Mouse (Mus musculus): Measurements from ENCODE around the gene Arntl2. TPM values are rescaled to one million over a fixed set of nuclear protein-coding genes. Genes with fewer than 3 reads are reported as not detected.
A peak's percentile ranks its signal among the peaks of the same experiment; 100 is the strongest.

Arntl2 gene
- polyA plus RNA-seq (2015; fragmentation: Nextera tagmentation; extraction: Ambion mirVana), result 2.3 and 4.2 TPM in 2 replicates

- Histone ChIP-seq H3K4me3 (replicated peaks) (peak within 1 kb of the TSS; percentile 62), H3K4me2 (peak within 1 kb of the TSS; percentile 93), H3K36me3 (no peaks in the 10 kb centered on the region), H3K9me3 (replicated peaks) (no peaks in the 10 kb centered on the region), H3K27me3 (peaks cover 7% of the 10 kb centered on the region; the same call in 1 of the 2 replicates), H3K9ac (peak within 1 kb of the TSS; percentile 73), H3K27ac (no peak within 1 kb of the TSS), H3K4me1 (peaks cover 17% of the 10 kb centered on the region)
- peak; percentile 98 for ATAC-seq (replicated peaks; ENCODE audit: low FRiP score)
- WGBS, result 2% methylated on average over 36 of the region's 36 CpGs
Observed at GRCm38 (mm10) chr6:146795924-146796545, at the start of gene Arntl2. Gene Arntl2 (plus strand): TSS chr6:146796055.

GRCm38 (mm10) chr6:146746577-146746976 lies 49.3 kb upstream of the Arntl2 start:
- Histone ChIP-seq H3K4me3 (replicated peaks) (no peak overlapping the region), H3K9me3 (replicated peaks) (no peaks in the 10 kb centered on the region), H3K36me3 (no peaks in the 10 kb centered on the region), H3K4me1 (no peaks in the 10 kb centered on the region), H3K4me2 (no peak overlapping the region), H3K27me3 (no peaks in the 10 kb centered on the region), H3K9ac (no peak overlapping the region), H3K27ac (no peak overlapping the region)
- ATAC-seq (replicated peaks; ENCODE audit: low FRiP score), result no peak
- 75% methylated on average over 5 of the region's 5 CpGs for WGBS

- H3K27ac ChIP-seq, result no peak overlapping the region
Observed at GRCm38 (mm10) chr6:146747057-146747456, 48.8 kb upstream of the Arntl2 start.

GRCm38 (mm10) chr6:146748271-146748670 lies 47.6 kb upstream of the Arntl2 start:
- Histone ChIP-seq H3K27me3 (no peaks in the 10 kb centered on the region), H3K9me3 (replicated peaks) (no peaks in the 10 kb centered on the region), H3K4me3 (replicated peaks) (no peak overlapping the region), H3K4me2 (no peak overlapping the region), H3K9ac (no peak overlapping the region), H3K27ac (no peak overlapping the region), H3K4me1 (0 out of 2 replicates have a peak, but pooled peaks cover 3% of the 10 kb centered on the region), H3K36me3 (no peaks in the 10 kb centered on the region)
- no peak for ATAC-seq (replicated peaks; ENCODE audit: low FRiP score)
- WGBS, result 84% methylated on average over 1 of the region's 1 CpGs

More at GRCm38 (mm10) chr6:146747057-146747456, 48.8 kb upstream of the Arntl2 start:
- H3K9me3 ChIP-seq (replicated peaks), result no peaks in the 10 kb centered on the region
- no peak overlapping the region for H3K9ac ChIP-seq
- no peaks in the 10 kb centered on the region for H3K27me3 ChIP-seq
- no peak overlapping the region for H3K4me2 ChIP-seq
- no peaks in the 10 kb centered on the region for H3K36me3 ChIP-seq
- no peak overlapping the region for H3K4me3 ChIP-seq (replicated peaks)
- H3K4me1 ChIP-seq, result 0 out of 2 replicates have a peak, but pooled peaks cover 3% of the 10 kb centered on the region
- no peak for ATAC-seq (replicated peaks; ENCODE audit: low FRiP score)

- no peak for ATAC-seq (replicated peaks; ENCODE audit: low FRiP score)
- peaks cover 6% of the 10 kb centered on the region; the same call in 1 of the 2 replicates for H3K4me1 ChIP-seq
- no peaks in the 10 kb centered on the region for H3K27me3 ChIP-seq
- no peak overlapping the region for H3K27ac ChIP-seq
- H3K4me2 ChIP-seq, result no peak overlapping the region
- H3K4me3 ChIP-seq (replicated peaks), result no peak overlapping the region
- 66% methylated on average over 1 of the region's 1 CpGs for WGBS
- H3K9ac ChIP-seq, result no peak overlapping the region
- no peaks in the 10 kb centered on the region for H3K9me3 ChIP-seq (replicated peaks)
- no peaks in the 10 kb centered on the region for H3K36me3 ChIP-seq
Observed at GRCm38 (mm10) chr6:146751671-146752070, 44.2 kb upstream of the Arntl2 start.

GRCm38 (mm10) chr6:146752178-146752577 lies 43.7 kb upstream of the Arntl2 start:
- WGBS, result 89% methylated on average over 2 of the region's 2 CpGs
- Histone ChIP-seq H3K27ac (no peak overlapping the region), H3K36me3 (no peaks in the 10 kb centered on the region), H3K4me2 (no peak overlapping the region), H3K9ac (no peak overlapping the region), H3K4me3 (replicated peaks) (no peak overlapping the region), H3K9me3 (replicated peaks) (no peaks in the 10 kb centered on the region), H3K4me1 (peaks cover 6% of the 10 kb centered on the region; the same call in 1 of the 2 replicates), H3K27me3 (no peaks in the 10 kb centered on the region)
- ATAC-seq (replicated peaks; ENCODE audit: low FRiP score), result no peak

GRCm38 (mm10) chr6:146752612-146753011 lies 43.2 kb upstream of the Arntl2 start:
- H3K4me1 ChIP-seq, result peaks cover 6% of the 10 kb centered on the region; the same call in 1 of the 2 replicates
- H3K27me3 ChIP-seq, result no peaks in the 10 kb centered on the region
- H3K9me3 ChIP-seq (replicated peaks), result no peaks in the 10 kb centered on the region
- H3K36me3 ChIP-seq, result no peaks in the 10 kb centered on the region
- no peak overlapping the region for H3K27ac ChIP-seq
- WGBS, result 79% methylated on average over 1 of the region's 1 CpGs
- no peak overlapping the region for H3K4me3 ChIP-seq (replicated peaks)
- no peak overlapping the region for H3K9ac ChIP-seq
- no peak for ATAC-seq (replicated peaks; ENCODE audit: low FRiP score)
- no peak overlapping the region for H3K4me2 ChIP-seq

GRCm38 (mm10) chr6:146753560-146754160 lies 42.2 kb upstream of the Arntl2 start:
- Histone ChIP-seq H3K4me2 (no peak overlapping the region), H3K27me3 (no peaks in the 10 kb centered on the region), H3K4me3 (replicated peaks) (no peak overlapping the region), H3K4me1 (peaks cover 6% of the 10 kb centered on the region; the same call in 1 of the 2 replicates), H3K36me3 (no peaks in the 10 kb centered on the region), H3K27ac (no peak overlapping the region), H3K9me3 (replicated peaks) (no peaks in the 10 kb centered on the region), H3K9ac (no peak overlapping the region)
- no peak for ATAC-seq (replicated peaks; ENCODE audit: low FRiP score)
- 44% methylated on average over 2 of the region's 2 CpGs for WGBS

GRCm38 (mm10) chr6:146755136-146755535 lies 40.7 kb upstream of the Arntl2 start:
- Histone ChIP-seq H3K9me3 (replicated peaks) (no peaks in the 10 kb centered on the region), H3K27ac (no peak overlapping the region), H3K27me3 (no peaks in the 10 kb centered on the region), H3K36me3 (peaks cover 1% of the 10 kb centered on the region; the same call in 1 of the 2 replicates), H3K4me1 (peaks cover 6% of the 10 kb centered on the region; the same call in 1 of the 2 replicates), H3K4me3 (replicated peaks) (no peak overlapping the region), H3K4me2 (no peak overlapping the region), H3K9ac (no peak overlapping the region)
- WGBS, result 96% methylated on average over 2 of the region's 2 CpGs
- no peak for ATAC-seq (replicated peaks; ENCODE audit: low FRiP score)

GRCm38 (mm10) chr6:146755679-146756078 lies 40.2 kb upstream of the Arntl2 start:
- H3K4me3 ChIP-seq (replicated peaks), result no peak overlapping the region
- peaks cover 6% of the 10 kb centered on the region; the same call in 1 of the 2 replicates for H3K4me1 ChIP-seq
- H3K27me3 ChIP-seq, result no peaks in the 10 kb centered on the region
- WGBS, result 93% methylated on average over 4 of the region's 4 CpGs
- peaks cover 4% of the 10 kb centered on the region; the same call in 1 of the 2 replicates for H3K36me3 ChIP-seq
- no peak overlapping the region for H3K4me2 ChIP-seq
- no peak overlapping the region for H3K9ac ChIP-seq
- H3K9me3 ChIP-seq (replicated peaks), result no peaks in the 10 kb centered on the region
- no peak for ATAC-seq (replicated peaks; ENCODE audit: low FRiP score)
- H3K27ac ChIP-seq, result no peak overlapping the region

- ATAC-seq (replicated peaks; ENCODE audit: low FRiP score), result no peak
- H3K27ac ChIP-seq, result no peak overlapping the region
- WGBS, result 92% methylated on average over 2 of the region's 2 CpGs
- no peaks in the 10 kb centered on the region for H3K9me3 ChIP-seq (replicated peaks)
- H3K27me3 ChIP-seq, result no peaks in the 10 kb centered on the region
- peaks cover 4% of the 10 kb centered on the region; the same call in 1 of the 2 replicates for H3K36me3 ChIP-seq
- H3K4me2 ChIP-seq, result no peak overlapping the region
- H3K9ac ChIP-seq, result no peak overlapping the region
- H3K4me3 ChIP-seq (replicated peaks), result no peak overlapping the region
- no peaks in the 10 kb centered on the region for H3K4me1 ChIP-seq
Observed at GRCm38 (mm10) chr6:146759027-146759426, 36.8 kb upstream of the Arntl2 start.

GRCm38 (mm10) chr6:146760022-146760421 lies 35.8 kb upstream of the Arntl2 start:
- no peak overlapping the region for H3K4me2 ChIP-seq
- no peak for ATAC-seq (replicated peaks; ENCODE audit: low FRiP score)
- H3K4me3 ChIP-seq (replicated peaks), result no peak overlapping the region
- no peak overlapping the region for H3K27ac ChIP-seq
- no peaks in the 10 kb centered on the region for H3K27me3 ChIP-seq
- H3K36me3 ChIP-seq, result peaks cover 4% of the 10 kb centered on the region; the same call in 1 of the 2 replicates
- no peaks in the 10 kb centered on the region for H3K4me1 ChIP-seq
- H3K9ac ChIP-seq, result no peak overlapping the region
- WGBS, result 95% methylated on average over 2 of the region's 2 CpGs
- H3K9me3 ChIP-seq (replicated peaks), result no peaks in the 10 kb centered on the region
